Mouse (Mus musculus): ENCODE results near the gene Lce1l.

DNA sequence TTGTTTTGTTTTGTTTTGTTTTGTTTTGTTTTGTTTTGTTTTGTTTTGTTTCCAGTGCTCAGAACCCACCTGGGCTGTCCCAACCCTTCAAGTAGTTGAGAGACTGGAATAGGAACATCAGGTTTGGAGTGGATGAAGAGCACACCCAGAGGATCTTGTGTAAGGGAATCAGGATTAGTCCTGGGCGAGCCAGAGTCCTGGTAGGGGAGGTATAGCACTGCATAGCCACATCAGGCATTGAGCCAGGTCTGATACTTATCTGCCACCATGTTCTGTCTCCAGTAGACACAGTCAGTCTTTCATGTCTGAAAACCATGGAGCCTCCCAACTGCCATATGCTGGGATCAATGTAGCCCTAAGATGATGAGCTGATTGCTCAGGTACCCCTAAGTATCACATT is 43.4 kb upstream of the Lce1l start:
- no peak for TF ChIP-seq CTCF (IDR thresholded peaks at IDR 0.05; ENCODE audit: low read depth)
- TF ChIP-seq EP300 (IDR thresholded peaks at IDR 0.05; ENCODE audit: low read depth), result no peak
